Mouse (Mus musculus): ENCODE measurements at regions not wholly inside any gene's neighbourhood (a gene's known extent, or its start where the extent isn't known, plus 50 kb on each side); places are given as distances from the start of the nearest gene placed in this dataset.
A peak's percentile ranks its signal among the peaks of the same experiment; 100 is the strongest.

DNA sequence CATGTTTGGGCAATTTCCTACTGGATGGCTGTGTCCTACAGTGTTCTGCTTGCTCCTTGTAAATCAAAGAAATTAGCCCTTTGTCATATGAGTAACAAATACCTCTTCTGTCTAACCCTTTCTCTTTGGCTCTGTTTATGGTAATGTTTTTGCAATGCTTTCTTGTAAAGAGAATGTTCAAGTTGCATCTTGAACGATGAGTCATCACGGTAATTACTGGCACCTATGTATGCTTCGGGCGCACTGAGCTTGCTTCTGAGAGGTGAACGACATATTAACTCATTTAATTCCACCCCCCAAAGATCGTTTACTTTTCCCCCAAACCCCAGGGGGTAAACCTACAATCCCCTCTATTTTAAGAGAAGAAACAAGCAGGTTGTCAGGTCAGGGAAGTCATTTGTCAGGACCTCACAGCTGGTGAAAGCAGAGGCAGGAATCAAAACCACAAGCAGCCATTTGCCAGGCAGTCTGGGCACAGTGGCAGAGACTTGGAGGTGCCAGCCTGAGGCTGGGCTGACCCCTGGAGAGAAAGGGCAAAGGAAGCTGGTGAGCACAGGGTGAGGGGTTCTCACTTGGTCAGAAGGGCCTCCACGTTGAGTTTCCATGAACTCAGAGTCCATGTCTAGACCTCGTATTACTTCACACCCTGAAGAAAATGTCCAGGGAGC is 87.6 kb upstream of the Atp1a1 start:
- DNase-seq, result no peak

DNA sequence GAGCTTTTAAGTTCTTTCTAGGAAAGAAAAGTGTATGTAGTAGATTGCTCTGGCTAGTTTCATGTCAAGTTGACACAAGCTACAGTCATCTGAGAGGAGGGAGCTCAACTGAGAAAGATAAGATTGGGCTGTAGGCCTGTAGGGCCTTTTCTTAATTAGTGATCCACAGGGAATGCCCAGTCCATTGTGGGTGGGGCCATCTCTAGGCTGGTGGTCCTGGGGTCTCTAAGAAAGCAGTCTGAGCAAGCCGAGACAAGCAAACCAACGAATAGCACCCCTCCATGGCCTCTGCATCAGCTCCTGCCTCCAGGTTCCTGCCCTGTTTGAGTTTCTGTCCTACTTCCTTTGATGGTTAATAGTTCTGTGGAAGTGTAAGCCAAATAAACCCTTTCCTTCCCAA is 86.3 kb upstream of the Atp1a1 start:
- no peak for DNase-seq

DNA sequence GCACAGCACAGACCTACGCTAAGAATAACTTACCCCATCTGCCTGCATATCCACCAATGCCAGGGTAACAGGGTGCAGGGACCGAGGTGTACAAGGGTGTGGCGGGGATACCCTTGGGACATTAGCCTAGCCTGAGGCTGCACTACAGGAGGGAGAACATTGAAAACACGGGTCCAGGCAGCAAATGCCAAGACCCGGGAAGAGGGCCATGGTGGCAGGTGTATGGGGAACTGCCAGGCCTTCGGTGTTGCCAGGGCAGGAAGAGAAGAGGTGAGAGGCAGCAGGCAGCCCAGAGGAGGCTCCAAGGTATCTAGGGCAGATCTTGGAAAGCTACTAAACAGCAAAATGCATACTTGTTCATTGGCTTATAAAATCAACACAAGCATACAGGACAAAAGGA is 85.7 kb upstream of the Atp1a1 start:
- DNase-seq, result no peak

DNA sequence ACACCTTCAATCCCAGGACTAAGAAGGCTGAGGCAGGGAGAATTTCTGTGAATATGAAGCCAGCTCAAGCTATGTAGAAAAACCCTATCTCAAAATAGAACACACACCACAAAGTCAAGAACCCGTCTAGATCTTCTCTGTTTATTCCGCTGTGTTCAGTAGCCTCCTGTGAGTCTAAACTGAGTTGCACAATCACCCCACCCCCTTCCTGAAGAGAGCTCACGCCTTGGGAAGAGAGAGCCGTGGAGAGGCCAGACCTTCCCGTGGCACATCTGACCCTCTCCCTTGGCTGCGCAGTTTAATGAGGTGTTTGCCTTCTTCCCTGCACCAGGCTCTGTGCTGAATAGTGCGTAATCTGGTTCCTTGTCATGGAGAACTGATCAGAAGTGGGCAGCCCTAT is 80.7 kb upstream of the Atp1a1 start:
- peak; percentile 58 for DNase-seq

DNA sequence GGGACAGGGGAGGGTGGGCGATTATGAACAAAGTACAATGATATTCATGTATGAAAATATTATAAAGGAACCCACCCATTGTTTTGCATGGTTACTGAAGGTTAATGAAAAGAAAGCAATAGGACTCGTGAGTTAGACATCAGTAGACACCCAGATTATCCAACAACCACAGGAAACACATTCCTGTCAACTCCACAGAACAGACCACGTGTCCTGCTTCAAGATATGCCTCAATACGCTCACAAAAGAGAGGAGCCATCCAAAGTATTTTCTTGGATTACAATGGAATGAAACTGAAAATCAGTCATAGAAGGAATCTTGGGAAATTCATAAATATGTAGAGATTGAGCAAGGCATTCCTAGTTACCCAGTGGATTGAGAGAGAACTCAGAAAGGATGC is 68.5 kb upstream of the Atp1a1 start:
- no peak for DNase-seq

DNA sequence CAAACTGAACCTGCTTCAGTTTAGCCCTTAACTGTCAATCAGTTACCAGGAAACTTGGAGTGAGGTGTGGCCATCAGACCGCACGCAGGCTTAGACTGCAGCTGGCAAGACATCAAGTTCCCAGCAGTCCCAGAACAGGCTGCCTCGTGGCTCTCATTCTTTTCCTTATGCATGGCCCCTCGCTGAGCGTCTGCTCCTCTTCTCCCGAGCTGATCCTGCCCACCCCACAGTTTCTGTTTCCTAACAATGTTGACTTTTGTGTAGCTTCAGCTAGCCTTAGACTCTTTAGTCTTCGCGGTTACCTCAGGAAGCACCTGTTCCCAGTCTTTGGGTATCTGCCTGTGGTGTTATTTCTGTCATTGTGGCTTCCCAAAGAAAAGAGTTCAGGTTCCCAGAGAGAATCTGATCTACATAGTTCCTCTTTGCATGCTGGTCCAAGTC is 66.1 kb upstream of the Atp1a1 start:
- peak; percentile 57 for DNase-seq

DNA sequence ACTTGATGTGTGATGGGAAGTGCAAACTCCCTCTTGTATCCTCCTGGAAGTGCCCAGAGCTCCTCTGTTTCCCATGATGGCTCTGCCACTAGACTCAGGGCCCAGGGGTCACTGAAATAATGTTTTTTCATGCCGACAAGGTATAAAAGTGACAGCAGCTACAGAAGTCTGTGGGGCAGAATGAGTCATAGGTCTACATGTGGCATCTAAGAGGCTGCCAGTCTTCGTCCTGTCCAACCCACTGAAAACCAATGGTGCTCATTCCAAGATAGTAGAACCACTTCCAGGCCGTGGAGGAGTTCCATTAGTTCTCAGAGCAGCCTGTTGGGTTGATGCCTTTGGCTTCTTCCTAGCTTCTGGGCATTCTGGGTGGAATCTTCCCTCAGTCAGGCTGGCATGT is 65.3 kb upstream of the Atp1a1 start:
- no peak for DNase-seq

DNA sequence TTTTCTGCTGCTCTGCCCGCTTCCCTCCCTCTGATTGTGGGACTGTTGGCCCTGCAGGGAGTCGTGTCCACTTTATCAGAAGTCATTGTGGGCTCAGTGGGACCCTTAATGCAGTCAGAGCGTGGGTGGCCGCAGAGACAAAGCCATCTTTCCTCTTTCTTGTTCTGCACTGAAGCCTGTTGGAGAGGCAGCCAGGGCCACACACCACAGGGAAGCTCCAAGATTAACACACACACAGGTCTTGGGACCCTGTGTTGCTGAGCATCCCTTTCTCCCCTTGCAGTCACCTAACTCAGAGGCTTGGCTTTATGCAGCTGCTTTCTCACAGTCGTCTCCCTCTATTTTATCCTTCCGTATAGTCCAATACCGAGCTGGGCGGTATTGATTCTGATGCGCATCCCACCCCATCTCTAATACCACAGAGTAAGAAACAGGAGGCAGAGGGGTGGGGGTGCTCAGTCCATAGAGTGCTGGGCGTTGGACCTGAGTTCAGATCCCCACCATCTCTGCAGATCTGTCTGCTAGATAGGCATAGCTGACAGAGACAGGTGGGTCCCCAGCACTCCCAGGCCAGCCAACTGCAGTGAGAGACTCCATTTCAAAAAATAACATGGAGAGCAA is 63.4 kb upstream of the Atp1a1 start:
- DNase-seq, result no peak

DNA sequence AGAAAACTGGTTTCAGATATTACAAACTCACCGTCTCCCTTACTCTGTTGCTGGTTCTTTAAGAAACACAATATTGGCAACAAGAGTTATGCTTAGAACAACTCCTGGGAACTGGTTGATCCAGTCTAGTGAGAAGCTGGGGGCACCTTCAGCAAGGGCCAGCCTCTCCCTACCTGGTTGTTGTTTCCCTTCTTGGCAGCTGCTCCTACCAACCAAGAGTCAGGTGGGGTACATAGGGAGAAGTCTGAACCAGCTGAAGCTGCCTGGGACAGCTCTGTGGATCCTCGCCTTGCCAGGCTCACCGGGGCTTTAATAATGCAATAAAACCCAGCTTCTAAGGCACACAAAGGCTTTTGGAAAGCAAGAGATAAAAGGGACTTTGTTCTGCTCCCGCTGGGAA is 62.7 kb upstream of the Atp1a1 start:
- DNase-seq, result peak; percentile 56

DNA sequence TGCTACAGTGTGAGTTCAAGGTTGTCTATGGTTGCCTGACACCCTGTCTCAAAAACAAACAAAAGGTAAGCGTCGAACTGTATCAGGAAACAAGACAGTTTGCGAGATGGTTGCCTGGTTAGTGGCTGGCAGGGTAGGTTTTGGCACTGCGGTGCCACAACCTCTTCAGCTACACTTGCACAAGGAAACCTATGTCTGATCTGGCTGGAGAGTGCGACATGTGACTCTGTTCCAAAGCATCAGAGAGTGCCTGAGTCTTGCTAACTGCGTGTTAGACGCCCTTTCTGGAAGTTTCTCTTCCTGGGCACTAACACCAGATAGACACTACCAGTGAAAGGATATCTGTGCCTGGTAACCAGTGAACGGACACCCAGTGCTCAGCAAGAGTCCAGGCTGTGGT is 62.1 kb upstream of the Atp1a1 start:
- peak; percentile 9 for DNase-seq

DNA sequence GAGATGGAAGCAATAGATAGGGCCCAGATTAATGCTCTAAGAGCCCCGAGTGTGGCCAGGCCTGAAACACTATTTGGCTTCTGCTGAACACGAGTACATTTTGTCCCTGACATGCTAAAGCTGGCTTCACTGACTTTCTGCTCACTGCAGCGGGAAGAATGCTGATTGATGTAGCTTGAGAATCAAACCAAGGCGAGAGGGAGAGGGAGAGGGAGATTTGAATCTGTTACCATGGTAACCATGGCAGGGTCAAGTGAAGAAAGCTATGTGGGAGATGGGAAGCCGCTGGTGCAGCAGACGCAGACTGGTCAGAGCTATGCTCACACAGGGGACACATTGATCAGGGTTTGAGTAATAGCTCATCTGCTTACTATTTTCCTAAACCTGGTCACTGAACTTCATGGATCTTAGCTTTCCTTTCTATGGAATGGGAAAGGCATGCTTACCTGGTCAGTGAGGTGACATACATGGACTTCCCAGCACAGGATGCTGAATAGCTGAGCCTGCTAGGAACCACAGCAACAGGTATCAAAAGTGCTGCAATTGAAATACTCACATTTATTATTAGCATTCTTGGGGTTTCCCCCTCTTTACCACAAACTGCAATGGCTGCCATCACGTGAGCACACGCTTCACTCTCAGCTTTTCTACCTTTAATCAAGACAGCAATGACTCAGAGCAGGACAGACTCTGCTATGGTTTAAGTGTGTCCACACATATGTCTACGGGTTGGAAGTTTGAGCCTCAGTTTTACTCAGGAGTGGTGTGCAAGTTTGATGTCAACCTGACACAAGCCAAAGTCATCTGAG is 56.9 kb upstream of the Atp1a1 start:
- DNase-seq, result peak; percentile 51

DNA sequence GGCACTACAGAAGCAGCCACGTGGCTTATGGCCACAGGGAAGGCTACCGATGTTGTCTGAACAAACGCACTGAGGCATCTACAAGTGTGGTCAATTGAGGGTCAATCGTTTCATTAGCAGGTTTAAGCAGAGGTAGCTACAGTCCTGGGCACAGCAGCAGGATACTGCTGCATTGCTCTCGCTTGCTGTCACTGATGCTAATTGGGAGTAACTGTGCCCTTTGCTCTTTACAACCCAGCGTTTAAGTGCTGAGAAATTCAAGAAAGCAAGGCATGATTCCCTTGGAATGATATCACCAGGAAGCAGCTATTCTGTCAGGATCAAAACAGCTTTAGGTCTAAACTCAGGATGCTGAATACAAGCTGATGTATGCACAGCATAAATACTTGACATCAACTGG is 56.2 kb upstream of the Atp1a1 start:
- no peak for DNase-seq

DNA sequence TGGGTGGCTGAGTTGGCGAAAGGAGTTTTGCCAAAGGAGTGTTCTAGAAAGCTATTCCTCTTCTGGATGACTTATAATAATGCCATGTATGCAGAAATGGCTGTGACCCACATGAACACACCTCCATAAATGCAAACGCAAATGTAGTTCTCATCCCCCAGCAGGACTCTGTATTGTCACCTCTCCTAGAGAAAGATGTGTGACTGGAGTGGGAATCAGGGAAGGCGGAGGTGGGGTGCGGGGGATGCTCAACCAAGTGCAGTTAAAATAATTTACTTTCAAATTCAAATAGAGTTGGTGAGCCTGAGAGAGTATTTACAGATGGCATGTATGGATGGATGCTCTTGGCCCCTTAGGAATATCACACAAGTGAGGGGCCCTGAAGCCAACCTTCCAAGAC is 55.7 kb upstream of the Atp1a1 start:
- no peak for DNase-seq

DNA sequence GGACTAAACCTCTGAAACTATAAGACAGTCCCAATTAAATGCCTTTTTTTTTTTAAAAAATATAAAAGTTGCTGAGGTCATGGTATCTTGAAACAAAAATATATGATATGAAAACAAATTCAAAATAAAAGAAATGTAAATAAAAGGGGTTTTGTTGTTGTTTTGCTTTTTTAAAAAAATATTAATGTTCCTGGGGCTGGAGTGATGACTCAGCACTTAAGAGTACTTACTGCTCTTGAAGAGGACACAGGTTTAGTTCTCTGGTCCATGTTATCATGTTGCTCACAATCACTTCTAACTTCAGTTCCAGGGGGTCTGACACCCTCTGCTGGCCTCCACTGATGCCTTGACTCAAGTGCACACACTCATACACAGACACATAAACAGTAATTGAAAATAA is 53.5 kb upstream of the Atp1a1 start:
- no peak for DNase-seq

DNA sequence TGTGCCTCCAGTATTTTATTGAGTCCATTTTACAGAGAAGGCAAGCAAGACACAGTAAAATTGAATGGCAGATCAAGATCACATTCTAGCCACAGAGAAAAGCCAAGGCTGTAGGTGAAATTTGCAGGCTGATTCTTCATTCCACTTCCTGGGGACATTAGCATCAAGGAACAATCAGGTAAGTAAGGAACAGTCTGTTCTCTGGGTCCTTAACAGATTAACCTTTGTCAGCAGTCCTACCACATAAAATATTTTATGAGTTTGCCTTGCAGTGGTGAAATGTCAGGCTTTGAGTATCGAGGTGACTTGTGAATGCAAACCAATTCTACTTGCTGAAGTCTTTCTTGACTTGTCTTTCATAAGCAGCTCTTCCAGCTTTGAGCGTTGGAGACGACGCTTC is 50.2 kb upstream of the Atp1a1 start:
- DNase-seq, result no peak
